Mouse (Mus musculus): Measurements from ENCODE around the gene Dyrk1a. TPM values are rescaled to one million over a fixed set of nuclear protein-coding genes. Genes with fewer than 3 reads are reported as not detected.
A peak's percentile ranks its signal among the peaks of the same experiment; 100 is the strongest.

Dyrk1a gene
- total and polyA plus RNA-seq, 3 experiments, result 28.2 to 80.5 (median 74.0) TPM

GRCm38 (mm10) chr16:94526344-94527151 lies 43.3 kb upstream of the Dyrk1a start, which contains the start of gene Vps26c:
Vps26c (minus strand) TSS chr16:94526830.
- peaks cover 4% of the 10 kb centered on the region; the same call in 1 of the 2 replicates for H3K36me3 ChIP-seq (ENCODE audit: control insufficient read depth, insufficient read depth, low read length)
- H3K4me3 ChIP-seq, result peak within 1 kb of the TSS; percentile 93
- H3K9ac ChIP-seq (ENCODE audit: low read depth, low read length), result peak within 1 kb of the TSS; percentile 91
- DNase-seq, result peak; percentile 99
- H3K79me2 ChIP-seq (replicated peaks; ENCODE audit: control insufficient read depth, insufficient read depth, low read length), result peaks cover 1% of the 10 kb centered on the region; the same call in 1 of the 2 replicates
- WGBS, result under 1% methylated on average over 93 of the region's 93 CpGs
- TF ChIP-seq POLR2A (IDR thresholded peaks at IDR 0.05; ENCODE audit: insufficient read depth, low read depth, low read length), result peak; percentile 84
- TF ChIP-seq CTCF (IDR thresholded peaks at IDR 0.05), result no peak
- 0 out of 2 replicates have a peak, but pooled peaks have one; percentile 4 for TF ChIP-seq EP300 (IDR thresholded peaks at IDR 0.05; ENCODE audit: insufficient read depth, low read depth, low read length)
- H3K4me1 ChIP-seq (ENCODE audit: control insufficient read depth, insufficient read depth, low read length), result peaks cover 9% of the 10 kb centered on the region
- H3K27ac ChIP-seq, result peak within 1 kb of the TSS; percentile 98
- H3K27me3 ChIP-seq (ENCODE audit: control insufficient read depth, insufficient read depth, low read length), result no peaks in the 10 kb centered on the region
- intact Hi-C loops (cut with DNase I), result loop anchor here (1.0 to 10.0 kb wide), 4 partner anchors 43 to 154 kb away; partner anchors contain the start of genes Pigp and Ttc3

- peak overlapping the region; percentile 93 for H3K4me3 ChIP-seq
- H3K27ac ChIP-seq, result peak overlapping the region; percentile 98
- H3K4me1 ChIP-seq (ENCODE audit: control insufficient read depth, insufficient read depth, low read length), result peaks cover 7% of the 10 kb centered on the region
- H3K27me3 ChIP-seq (ENCODE audit: control insufficient read depth, insufficient read depth, low read length), result no peaks in the 10 kb centered on the region
- H3K36me3 ChIP-seq (ENCODE audit: control insufficient read depth, insufficient read depth, low read length), result peaks cover 4% of the 10 kb centered on the region; the same call in 1 of the 2 replicates
- no peak; the same call in 1 of the 2 replicates for TF ChIP-seq EP300 (IDR thresholded peaks at IDR 0.05; ENCODE audit: insufficient read depth, low read depth, low read length)
- no peak for TF ChIP-seq CTCF (IDR thresholded peaks at IDR 0.05)
- peak; percentile 28; the same call in 1 of the 2 replicates for TF ChIP-seq POLR2A (IDR thresholded peaks at IDR 0.05; ENCODE audit: insufficient read depth, low read depth, low read length)
- no peak for DNase-seq
- peak overlapping the region; percentile 91 for H3K9ac ChIP-seq (ENCODE audit: low read depth, low read length)
- H3K79me2 ChIP-seq (replicated peaks; ENCODE audit: control insufficient read depth, insufficient read depth, low read length), result no peaks in the 10 kb centered on the region
- 1% methylated on average over 13 of the region's 13 CpGs for WGBS
- intact Hi-C loops (cut with DNase I), result loop anchor here (5.0 to 10.0 kb wide), 3 partner anchors 52 to 155 kb away; partner anchors contain the start of genes Pigp and Ttc3
These were observed 42.7 kb upstream of the Dyrk1a start for GRCm38 (mm10) chr16:94527152-94527534.

- 44% methylated on average over 3 of the region's 3 CpGs for WGBS
- intact Hi-C loops (cut with DNase I), result loop anchor here (5.0 to 10.0 kb wide), 3 partner anchors 53 to 155 kb away; partner anchors contain the start of genes Pigp and Ttc3
- peaks cover 4% of the 10 kb centered on the region; the same call in 1 of the 2 replicates for H3K36me3 ChIP-seq (ENCODE audit: control insufficient read depth, insufficient read depth, low read length)
- peak overlapping the region; percentile 38; the same call in 1 of the 2 replicates for H3K9ac ChIP-seq (ENCODE audit: low read depth, low read length)
- DNase-seq, result no peak
- H3K27me3 ChIP-seq (ENCODE audit: control insufficient read depth, insufficient read depth, low read length), result no peaks in the 10 kb centered on the region
- H3K4me3 ChIP-seq, result peak overlapping the region; percentile 93
- H3K27ac ChIP-seq, result peak overlapping the region; percentile 98
- no peaks in the 10 kb centered on the region for H3K79me2 ChIP-seq (replicated peaks; ENCODE audit: control insufficient read depth, insufficient read depth, low read length)
- TF ChIP-seq EP300 (IDR thresholded peaks at IDR 0.05; ENCODE audit: insufficient read depth, low read depth, low read length) (no peak), CTCF (IDR thresholded peaks at IDR 0.05) (no peak), POLR2A (IDR thresholded peaks at IDR 0.05; ENCODE audit: insufficient read depth, low read depth, low read length) (no peak)
- peaks cover 7% of the 10 kb centered on the region for H3K4me1 ChIP-seq (ENCODE audit: control insufficient read depth, insufficient read depth, low read length)
These were observed 42.3 kb upstream of the Dyrk1a start for GRCm38 (mm10) chr16:94527546-94527945.

GRCm38 (mm10) chr16:94531268-94531667 lies 38.5 kb upstream of the Dyrk1a start:
- Histone ChIP-seq H3K79me2 (replicated peaks; ENCODE audit: control insufficient read depth, insufficient read depth, low read length) (no peaks in the 10 kb centered on the region), H3K27me3 (ENCODE audit: control insufficient read depth, insufficient read depth, low read length) (no peaks in the 10 kb centered on the region), H3K36me3 (ENCODE audit: control insufficient read depth, insufficient read depth, low read length) (peaks cover 4% of the 10 kb centered on the region; the same call in 1 of the 2 replicates), H3K9ac (ENCODE audit: low read depth, low read length) (no peak overlapping the region), H3K27ac (no peak overlapping the region), H3K4me3 (no peak overlapping the region), H3K4me1 (ENCODE audit: control insufficient read depth, insufficient read depth, low read length) (peaks cover 4% of the 10 kb centered on the region)
- TF ChIP-seq CTCF (IDR thresholded peaks at IDR 0.05), result no peak
- no peak for TF ChIP-seq EP300 (IDR thresholded peaks at IDR 0.05; ENCODE audit: insufficient read depth, low read depth, low read length)
- no peak for TF ChIP-seq POLR2A (IDR thresholded peaks at IDR 0.05; ENCODE audit: insufficient read depth, low read depth, low read length)
- 81% methylated on average over 4 of the region's 4 CpGs for WGBS
- DNase-seq, result no peak
- intact Hi-C loops (cut with DNase I), result no loop called here

DNA sequence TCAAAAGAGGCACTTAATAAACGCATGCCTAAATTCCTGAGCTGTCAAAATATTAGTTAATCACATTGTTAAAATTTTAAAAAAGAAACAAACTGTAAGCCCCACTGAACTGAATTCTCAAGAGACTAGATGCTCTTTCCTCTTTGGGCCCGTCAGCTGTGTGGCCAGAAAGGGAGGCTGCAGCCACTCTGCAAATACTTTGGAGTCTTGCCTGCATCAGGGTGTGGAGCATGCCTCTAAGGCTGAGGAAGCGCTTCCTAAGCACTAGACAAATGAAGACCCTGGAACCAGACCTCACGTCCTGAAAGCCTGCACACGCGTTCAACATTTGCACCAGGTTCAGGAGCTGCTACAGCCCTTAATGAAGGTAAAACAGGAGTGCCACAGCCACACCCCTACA lies 36.1 kb upstream of the Dyrk1a start:
- Histone ChIP-seq H3K4me1 (ENCODE audit: control insufficient read depth, insufficient read depth, low read length) (peaks cover 9% of the 10 kb centered on the region), H3K36me3 (ENCODE audit: control insufficient read depth, insufficient read depth, low read length) (peaks cover 4% of the 10 kb centered on the region; the same call in 1 of the 2 replicates), H3K4me3 (no peak overlapping the region), H3K79me2 (replicated peaks; ENCODE audit: control insufficient read depth, insufficient read depth, low read length) (no peaks in the 10 kb centered on the region), H3K27me3 (ENCODE audit: control insufficient read depth, insufficient read depth, low read length) (no peaks in the 10 kb centered on the region), H3K9ac (ENCODE audit: low read depth, low read length) (no peak overlapping the region), H3K27ac (no peak overlapping the region)
- no peak for DNase-seq
- TF ChIP-seq CTCF (IDR thresholded peaks at IDR 0.05) (no peak), EP300 (IDR thresholded peaks at IDR 0.05; ENCODE audit: insufficient read depth, low read depth, low read length) (no peak), POLR2A (IDR thresholded peaks at IDR 0.05; ENCODE audit: insufficient read depth, low read depth, low read length) (no peak)
- intact Hi-C loops (cut with DNase I), result no loop called here
- 28% methylated on average over 6 of the region's 6 CpGs for whole genome bisulfite sequencing

All from heart, adult 2 months (tissue).